Mouse (Mus musculus) liver, embryonic 14.5 days (tissue): ENCODE data around the gene Cog1. TPM values are rescaled to one million over a fixed set of nuclear protein-coding genes. Genes with fewer than 3 reads are reported as not detected.

Source experiments
- ATAC-seq: fragments of 200-750 bp; cut with Nextera tagmentation; 2 replicates; pipeline ENCODE4 v1.8.0; 2017; ENCODE audit warnings: moderate number of reproducible peaks, mild to moderate bottlenecking, moderate library complexity; ENCODE audit not compliant: insufficient read depth
- DNase-seq, 3 experiments: peaks; one replicate each; pipeline ENCODE4 v3.0.0-alpha.2; 2012 to 2013; ENCODE audit warnings: low read depth in 3 of 3, low spot score in 3 of 3
- H3K27ac ChIP-seq: fragments of 300-500 bp; sonication (generic); 2 replicates; pipeline ENCODE4 v1.5.1; 2014; ENCODE audit warnings: moderate library complexity, mild to moderate bottlenecking, control low read depth, inconsistent platforms
- H3K27me3 ChIP-seq: fragments of 300-500 bp; sonication (generic); 2 replicates; pipeline ENCODE4 v1.6.1; 2014; ENCODE audit warnings: mild to moderate bottlenecking, low read length, moderate library complexity; ENCODE audit not compliant: control insufficient read depth, insufficient read depth
- H3K36me3 ChIP-seq: fragments of 300-500 bp; sonication (generic); replicated peaks from 2 replicates; pipeline ENCODE4 v1.6.1; 2014; ENCODE audit warnings: low read depth; ENCODE audit not compliant: control insufficient read depth, insufficient read depth
- H3K4me1 ChIP-seq, 2 experiments: fragments of 200-500 bp in 1 of 2; fragments of 300-500 bp in 1 of 2; sonication (generic) in 1 of 2; replicated peaks; 2 replicates each; pipeline ENCODE4 v1.6.1; 2012 to 2014; ENCODE audit warnings: antibody characterized with exemption in 1 of 2, inconsistent platforms in 1 of 2, low read length in 1 of 2; ENCODE audit not compliant: control insufficient read depth in 2 of 2, insufficient read depth in 2 of 2
- H3K4me2 ChIP-seq: fragments of 300-500 bp; sonication (generic); 2 replicates; pipeline ENCODE4 v1.6.1; 2014; ENCODE audit warnings: low read depth, mild to moderate bottlenecking, control low read depth, moderate library complexity
- H3K4me3 ChIP-seq, 2 experiments: fragments of 200-500 bp in 1 of 2; fragments of 300-500 bp in 1 of 2; sonication (generic) in 1 of 2; 2 replicates each; pipeline ENCODE4 v1.5.1; 2012 to 2014; ENCODE audit warnings: low read depth in 2 of 2, low read length in 2 of 2, mild to moderate bottlenecking in 2 of 2, control low read depth in 1 of 2, inconsistent platforms in 1 of 2, moderate library complexity in 1 of 2; ENCODE audit not compliant: insufficient read depth in 1 of 2
- H3K9ac ChIP-seq: fragments of 300-500 bp; sonication (generic); replicated peaks from 2 replicates; pipeline ENCODE4 v1.6.1; 2014; ENCODE audit warnings: mild to moderate bottlenecking, control low read depth, moderate library complexity
- H3K9me3 ChIP-seq: fragments of 300-500 bp; sonication (generic); 2 replicates; pipeline ENCODE4 v1.6.1; 2016; ENCODE audit warnings: low read length, mixed read lengths; ENCODE audit not compliant: control insufficient read depth
- CTCF ChIP-seq: IDR thresholded peaks from 2 replicates; pipeline ENCODE4 v1.5.1; 2016; ENCODE audit warnings: antibody characterized with exemption, low read depth, control low read depth
- EP300 ChIP-seq: IDR thresholded peaks from 2 replicates; pipeline ENCODE4 v1.6.1; 2016; ENCODE audit warnings: antibody characterized with exemption, low read depth
- WGBS: fragments of 180-500 bp; shearing (Covaris S2); extraction: QIAGEN DNeasy Blood & Tissue Kit; methylation state at CpG from one replicate; pipeline ENCODE4 v1.1.7; 2014; ENCODE audit not compliant: insufficient replicate concordance; 5-methylcytosine and 5-hydroxymethylcytosine counted together
- polyA plus RNA-seq, 2 experiments: library from polyadenylated mRNA; depleted of rRNA in 1 of 2; stranded (reverse) in 1 of 2; unstranded in 1 of 2; fragments of >200 nt; fragmentation: Nextera tagmentation in 1 of 2; extraction: Ambion mirVana in 1 of 2; gene quantifications; 2 replicates each; pipeline versions ENCODE4 v1.2.1 to v1.2.3; 2012 to 2014

Cog1 gene
- polyA plus RNA-seq, 2 experiments: 9.3 to 12.9 TPM

DNA sequence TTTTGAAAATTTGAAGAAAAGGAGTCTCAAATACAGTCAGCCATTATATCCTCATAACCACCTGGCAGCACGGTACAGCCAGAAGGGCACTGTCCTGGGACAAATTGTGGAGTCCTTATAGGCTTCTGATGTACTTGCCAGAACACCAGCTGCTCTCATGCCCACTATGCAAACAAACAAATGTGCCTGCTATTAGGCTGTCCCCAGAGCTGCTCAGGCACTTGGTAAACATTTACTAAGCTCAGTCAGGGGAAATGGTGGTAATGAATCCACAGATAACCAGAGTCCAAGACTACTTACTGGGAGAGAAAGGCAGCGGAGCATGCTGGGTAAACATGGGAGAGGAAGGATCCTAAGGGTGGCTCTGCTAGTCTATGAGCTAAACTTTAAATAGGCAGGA, 18.2 kb downstream of the Cog1 start:
- H3K9me3 ChIP-seq: no peaks in the 10 kb centered on the region
- peak overlapping the region; percentile 40 for H3K27ac ChIP-seq
- TF ChIP-seq CTCF: no peak
- TF ChIP-seq EP300: no peak
- DNase-seq: no peak
- H3K27me3 ChIP-seq: no peaks in the 10 kb centered on the region
- 0 out of 2 replicates have a peak, but pooled peaks have one; percentile 11 for ATAC-seq
- WGBS: 71% methylated on average over 2 of the region's 2 CpGs
- no peak overlapping the region; the same call in 1 of the 2 replicates for H3K9ac ChIP-seq
- H3K4me3 ChIP-seq: no peak overlapping the region
- H3K36me3 ChIP-seq: peaks cover 84% of the 10 kb centered on the region
- H3K4me1 ChIP-seq: peaks cover 26 to 33% of the 10 kb centered on the region in 2 experiments
- peak overlapping the region; percentile 48 for H3K4me2 ChIP-seq

- 59% methylated on average over 4 of the region's 4 CpGs for WGBS
- Histone ChIP-seq H3K27ac (peak overlapping the region; percentile 40), H3K36me3 (peaks cover 84% of the 10 kb centered on the region), H3K9ac (no peak overlapping the region), H3K4me3 (no peak overlapping the region), H3K27me3 (no peaks in the 10 kb centered on the region), H3K4me1 (peaks cover 26 to 33% of the 10 kb centered on the region in 2 experiments), H3K9me3 (no peaks in the 10 kb centered on the region), H3K4me2 (no peak overlapping the region)
- ATAC-seq (no peak), DNase-seq (no peak)
- no peak for TF ChIP-seq CTCF
- no peak for TF ChIP-seq EP300
Measured at GRCm38 (mm10) chr11:113667704-113668103, 18.7 kb downstream of the Cog1 start.

DNA sequence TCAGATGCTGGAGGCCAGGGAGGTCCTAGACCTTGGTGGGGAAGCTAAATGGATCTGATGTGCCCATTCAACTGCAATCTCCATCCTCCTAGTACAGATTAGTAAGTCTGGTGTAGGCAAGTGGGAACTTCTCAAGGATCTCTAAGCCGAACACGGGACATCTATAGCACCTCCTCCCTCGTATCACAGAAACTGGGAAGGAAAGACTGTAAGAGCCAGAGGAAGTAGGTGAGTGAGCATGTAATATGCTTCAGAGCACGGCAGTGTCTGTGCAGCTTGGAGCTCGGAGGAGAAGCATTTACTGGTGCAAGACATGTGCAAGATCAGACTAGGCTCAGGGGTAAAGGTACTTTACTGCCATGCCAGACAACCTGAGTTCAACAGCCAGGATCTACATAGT, 19.9 kb downstream of the Cog1 start:
- H3K27ac ChIP-seq: no peak overlapping the region

GRCm38 (mm10) chr11:113669711-113670110, 20.7 kb downstream of the Cog1 start:
- DNase-seq (no peak), ATAC-seq (peak; percentile 38)
- Histone ChIP-seq H3K36me3 (peaks cover 84% of the 10 kb centered on the region), H3K4me3 (no peak overlapping the region), H3K27me3 (no peaks in the 10 kb centered on the region), H3K27ac (no peak overlapping the region), H3K4me1 (peaks cover 26 to 33% of the 10 kb centered on the region in 2 experiments), H3K4me2 (no peak overlapping the region), H3K9ac (no peak overlapping the region), H3K9me3 (no peaks in the 10 kb centered on the region)
- WGBS: 30% methylated on average over 4 of the region's 4 CpGs
- TF ChIP-seq EP300: 0 out of 2 replicates have a peak, but pooled peaks have one; percentile 1
- TF ChIP-seq CTCF: no peak

More for the DNA sequence above, 19.9 kb downstream of the Cog1 start:
- Histone ChIP-seq H3K4me2 (no peak overlapping the region), H3K36me3 (peaks cover 84% of the 10 kb centered on the region), H3K27me3 (no peaks in the 10 kb centered on the region), H3K9me3 (no peaks in the 10 kb centered on the region), H3K9ac (no peak overlapping the region; the same call in 1 of the 2 replicates), H3K4me3 (no peak overlapping the region), H3K4me1 (peaks cover 26 to 33% of the 10 kb centered on the region in 2 experiments)
- ATAC-seq (no peak), DNase-seq (no peak)
- 79% methylated on average over 5 of the region's 5 CpGs for WGBS
- TF ChIP-seq CTCF (no peak), EP300 (no peak)

- no peak for TF ChIP-seq CTCF
- no peak for TF ChIP-seq EP300
- 93% methylated on average over 4 of the region's 4 CpGs for whole genome bisulfite sequencing
- H3K9me3 ChIP-seq: no peaks in the 10 kb centered on the region
- H3K4me3 ChIP-seq: no peak overlapping the region
- H3K4me1 ChIP-seq: peaks cover 3 to 17% of the 10 kb centered on the region in 2 experiments
- H3K27me3 ChIP-seq: no peaks in the 10 kb centered on the region
- H3K27ac ChIP-seq: no peak overlapping the region
- no peak overlapping the region for H3K4me2 ChIP-seq
- peaks cover 84% of the 10 kb centered on the region for H3K36me3 ChIP-seq
- ATAC-seq (no peak), DNase-seq (no peak)
- H3K9ac ChIP-seq: no peak overlapping the region
Measured at GRCm38 (mm10) chr11:113673614-113674013, 24.6 kb downstream of the Cog1 start.
